Mouse (Mus musculus) limb, embryonic 14.5 days (tissue): ENCODE measurements around the gene Entpd3. TPM values are rescaled to one million over a fixed set of nuclear protein-coding genes. Genes with fewer than 3 reads are reported as not detected.
A peak's percentile ranks its signal among the peaks of the same experiment; 100 is the strongest.

Experiments
- ATAC-seq: fragments of 200-750 bp; cut with Nextera tagmentation; 2 replicates; pipeline ENCODE4 v1.8.0; 2017; ENCODE audit warnings: low read depth, moderate number of reproducible peaks, moderate TSS enrichment; ENCODE audit not compliant: low FRiP score
- DNase-seq: peaks from one replicate; pipeline ENCODE4 v3.0.0-alpha.2; 2015; ENCODE audit warnings: low spot score
- H3K27ac ChIP-seq: fragments of 300-500 bp; sonication (generic); replicated peaks from 2 replicates; pipeline ENCODE4 v1.5.1; 2014; ENCODE audit warnings: low read depth, mild to moderate bottlenecking, low read length, moderate library complexity, mixed read lengths
- H3K27me3 ChIP-seq: fragments of 300-500 bp; sonication (generic); 2 replicates; pipeline ENCODE4 v1.6.1; 2014; ENCODE audit warnings: low read length, mixed read lengths; ENCODE audit not compliant: control insufficient read depth, insufficient read depth
- H3K36me3 ChIP-seq: fragments of 300-500 bp; sonication (generic); 2 replicates; pipeline ENCODE4 v1.6.1; 2014; ENCODE audit warnings: mild to moderate bottlenecking, low read length, moderate library complexity, mixed read lengths; ENCODE audit not compliant: control insufficient read depth, insufficient read depth
- H3K4me1 ChIP-seq: fragments of 300-500 bp; sonication (generic); 2 replicates; pipeline ENCODE4 v1.6.1; 2014; ENCODE audit warnings: antibody characterized with exemption, low read length, mixed read lengths; ENCODE audit not compliant: control insufficient read depth, insufficient read depth
- H3K4me2 ChIP-seq: fragments of 300-500 bp; sonication (generic); replicated peaks from 2 replicates; pipeline ENCODE4 v1.6.1; 2014; ENCODE audit warnings: low read depth, mild to moderate bottlenecking, low read length, moderate library complexity; ENCODE audit not compliant: severe bottlenecking
- H3K4me3 ChIP-seq: fragments of 300-500 bp; sonication (generic); replicated peaks from 2 replicates; pipeline ENCODE4 v1.5.1; 2014; ENCODE audit warnings: low read length
- H3K9ac ChIP-seq: fragments of 300-500 bp; sonication (generic); 2 replicates; pipeline ENCODE4 v1.6.1; 2014; ENCODE audit warnings: mild to moderate bottlenecking, low read depth, low read length, moderate library complexity; ENCODE audit not compliant: severe bottlenecking
- H3K9me3 ChIP-seq: fragments of 300-500 bp; sonication (generic); 2 replicates; pipeline ENCODE4 v1.6.1; 2016; ENCODE audit warnings: low read length; ENCODE audit not compliant: control insufficient read depth
- POLR2A ChIP-seq: fragments of 200-500 bp; IDR thresholded peaks from 2 replicates; pipeline ENCODE4 v1.8.0; 2012; ENCODE audit warnings: inconsistent platforms, mild to moderate bottlenecking, moderate library complexity, borderline replicate concordance; ENCODE audit not compliant: insufficient read depth, insufficient read length; ENCODE audit errors: extremely low read depth
- WGBS: fragments of 180-500 bp; shearing (Covaris S2); extraction: QIAGEN DNeasy Blood & Tissue Kit; methylation state at CpG from one replicate; pipeline ENCODE4 v1.1.7; 2014; 5-methylcytosine and 5-hydroxymethylcytosine counted together
- polyA plus RNA-seq, 2 experiments: library from polyadenylated mRNA; depleted of rRNA in 1 of 2; stranded (reverse) in 1 of 2; unstranded in 1 of 2; fragments of >200 nt; fragmentation: Nextera tagmentation in 1 of 2; extraction: Ambion mirVana in 1 of 2; gene quantifications; 2 replicates each; pipeline versions ENCODE4 v1.2.1 to v1.2.3; 2012 to 2014

The Entpd3 gene
- polyA plus RNA-seq, 2 experiments = 2.4 to 4.5 TPM

DNA sequence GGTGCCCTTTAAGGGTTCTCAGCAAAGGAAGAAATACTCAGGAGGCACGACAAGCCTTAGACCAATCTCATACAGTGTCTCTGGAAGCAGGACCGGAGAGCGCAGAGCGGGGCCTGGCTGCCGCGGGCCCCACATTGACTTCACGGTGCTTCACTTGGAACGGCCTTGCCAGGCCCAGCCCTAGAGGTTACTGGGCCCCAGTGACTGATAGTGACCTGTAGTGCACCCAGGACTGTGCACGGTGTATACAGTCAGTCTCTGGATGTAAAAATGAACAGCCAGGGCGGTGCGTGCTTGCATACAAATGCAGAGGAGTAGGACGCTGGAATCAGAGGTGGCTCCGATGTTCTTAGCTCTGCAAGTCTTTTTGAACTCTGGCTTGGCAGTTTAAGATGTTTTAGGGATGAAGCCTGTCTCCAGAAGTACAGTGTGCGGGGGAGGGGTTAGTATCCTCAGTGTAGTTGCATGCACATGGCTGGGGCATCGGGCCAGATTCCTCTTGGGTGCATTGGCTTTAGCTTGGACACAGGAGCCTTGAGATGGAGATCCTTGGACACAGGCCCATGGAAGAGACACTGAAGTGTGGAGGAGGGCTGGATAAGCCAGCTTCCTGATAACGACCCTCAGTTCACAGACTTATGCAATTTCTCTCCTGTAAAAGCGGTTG, 62.7 kb downstream of the Entpd3 start:
- ATAC-seq (peak; percentile 41), DNase-seq (no peak)
- 50% methylated on average over 17 of the region's 17 CpGs for WGBS
- H3K4me1 ChIP-seq = peaks cover 23% of the 10 kb centered on the region
- H3K9me3 ChIP-seq = peaks cover 1% of the 10 kb centered on the region
- H3K36me3 ChIP-seq = no peaks in the 10 kb centered on the region
- no peaks in the 10 kb centered on the region for H3K27me3 ChIP-seq
- H3K9ac ChIP-seq = peak overlapping the region; percentile 45; the same call in 1 of the 2 replicates
- peak overlapping the region; percentile 45 for H3K4me2 ChIP-seq
- no peak overlapping the region for H3K4me3 ChIP-seq
- TF ChIP-seq POLR2A = no peak
- H3K27ac ChIP-seq = peak overlapping the region; percentile 55

DNA sequence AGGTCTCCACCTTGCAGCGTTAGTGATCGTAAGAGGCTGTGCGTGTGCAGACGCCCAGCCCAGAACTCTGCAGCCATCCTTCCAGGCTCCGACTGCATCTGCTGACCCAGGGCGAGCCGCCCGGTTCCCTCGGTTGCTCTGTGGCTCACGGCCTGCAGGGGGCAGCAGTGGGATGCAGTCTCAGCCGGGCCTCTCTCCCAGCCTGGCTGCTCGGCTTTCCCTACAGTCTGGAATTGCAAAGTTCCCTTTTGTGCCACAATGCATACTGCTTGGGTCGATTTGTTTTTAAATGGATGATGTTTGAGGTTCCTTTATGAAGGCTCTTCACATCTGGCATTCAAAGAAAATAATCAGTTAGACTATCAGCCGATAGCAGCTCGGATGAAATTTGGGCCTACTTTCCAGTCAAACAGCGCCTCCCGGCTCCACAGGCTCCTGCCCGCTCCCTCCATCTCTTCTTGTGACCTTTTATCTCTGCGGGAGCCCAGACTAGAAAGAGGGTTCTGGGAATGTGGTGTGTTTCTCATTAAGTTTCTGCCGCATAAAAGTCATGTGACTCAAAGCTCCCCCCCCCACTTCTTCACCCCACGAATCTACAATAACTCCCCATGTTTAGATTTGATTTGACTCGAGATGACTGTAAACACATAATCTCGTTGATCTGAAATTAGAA, 63.4 kb downstream of the Entpd3 start:
- peak overlapping the region; percentile 45 for H3K4me2 ChIP-seq
- DNase-seq = peak; percentile 80
- H3K27ac ChIP-seq = peak overlapping the region; percentile 72
- peak overlapping the region; percentile 45 for H3K9ac ChIP-seq
- peaks cover 23% of the 10 kb centered on the region for H3K4me1 ChIP-seq
- peaks cover 8% of the 10 kb centered on the region for H3K9me3 ChIP-seq
- no peaks in the 10 kb centered on the region for H3K36me3 ChIP-seq
- no peaks in the 10 kb centered on the region for H3K27me3 ChIP-seq
- WGBS = 5% methylated on average over 23 of the region's 23 CpGs
- H3K4me3 ChIP-seq = peak overlapping the region; percentile 18
- ATAC-seq = peak; percentile 87
- no peak for TF ChIP-seq POLR2A

DNA sequence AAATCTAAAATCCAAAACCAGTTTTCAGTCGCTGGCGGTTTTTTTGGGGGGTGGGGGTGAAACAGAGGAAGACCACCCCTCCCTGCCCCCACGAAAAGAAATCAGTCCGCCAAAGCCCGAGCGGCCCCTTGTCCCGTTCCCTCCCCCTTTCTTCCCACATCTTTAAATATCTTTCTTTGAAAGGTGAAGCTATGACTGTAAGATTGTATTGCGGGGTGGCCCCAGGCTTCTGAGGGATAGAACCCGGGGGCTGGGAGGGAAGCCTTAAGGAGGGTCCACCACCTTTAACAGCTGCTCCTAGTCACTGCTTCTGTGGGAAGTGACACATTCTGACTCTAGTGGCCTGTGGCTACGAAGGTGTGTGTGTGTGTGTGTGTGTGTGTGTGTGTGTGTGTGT, 63.9 kb downstream of the Entpd3 start:
- 8% methylated on average over 10 of the region's 10 CpGs for WGBS
- Histone ChIP-seq H3K27me3 (no peaks in the 10 kb centered on the region), H3K4me3 (peak overlapping the region; percentile 18), H3K4me1 (peaks cover 23% of the 10 kb centered on the region), H3K36me3 (no peaks in the 10 kb centered on the region), H3K9ac (peak overlapping the region; percentile 45), H3K4me2 (peak overlapping the region; percentile 45), H3K27ac (peak overlapping the region; percentile 72), H3K9me3 (peaks cover 10% of the 10 kb centered on the region)
- ATAC-seq (peak; percentile 28; the same call in 1 of the 2 replicates), DNase-seq (no peak)
- no peak for TF ChIP-seq POLR2A

DNA sequence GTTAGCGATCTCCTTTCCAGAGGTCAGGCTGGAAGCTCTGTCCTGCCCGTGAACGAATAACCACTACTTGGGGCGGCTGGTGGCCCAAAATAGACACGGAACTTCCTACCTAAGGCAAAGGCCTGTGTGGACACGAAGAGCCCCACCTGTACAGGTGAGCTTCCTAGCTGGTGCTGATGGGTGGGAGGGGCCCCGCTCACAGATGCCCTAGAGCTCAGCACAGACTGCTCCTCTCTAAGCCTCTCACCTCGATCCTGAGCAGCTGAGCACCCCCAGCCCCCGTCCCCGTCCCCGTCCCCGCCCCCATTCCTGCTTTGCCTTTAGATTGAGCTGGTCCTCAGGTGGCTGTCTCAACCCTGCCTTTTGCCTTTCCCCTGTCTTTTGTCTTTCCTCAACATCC, 64.3 kb downstream of the Entpd3 start:
- TF ChIP-seq POLR2A = no peak
- no peak for ATAC-seq
- peak overlapping the region; percentile 45 for H3K4me2 ChIP-seq
- no peak for DNase-seq
- H3K27ac ChIP-seq = peak overlapping the region; percentile 72
- no peaks in the 10 kb centered on the region for H3K36me3 ChIP-seq
- WGBS = 15% methylated on average over 11 of the region's 12 CpGs
- H3K27me3 ChIP-seq = no peaks in the 10 kb centered on the region
- peaks cover 23% of the 10 kb centered on the region for H3K4me1 ChIP-seq
- peak overlapping the region; percentile 45; the same call in 1 of the 2 replicates for H3K9ac ChIP-seq
- H3K4me3 ChIP-seq = peak overlapping the region; percentile 18; the same call in 1 of the 2 replicates
- peaks cover 10% of the 10 kb centered on the region for H3K9me3 ChIP-seq

DNA sequence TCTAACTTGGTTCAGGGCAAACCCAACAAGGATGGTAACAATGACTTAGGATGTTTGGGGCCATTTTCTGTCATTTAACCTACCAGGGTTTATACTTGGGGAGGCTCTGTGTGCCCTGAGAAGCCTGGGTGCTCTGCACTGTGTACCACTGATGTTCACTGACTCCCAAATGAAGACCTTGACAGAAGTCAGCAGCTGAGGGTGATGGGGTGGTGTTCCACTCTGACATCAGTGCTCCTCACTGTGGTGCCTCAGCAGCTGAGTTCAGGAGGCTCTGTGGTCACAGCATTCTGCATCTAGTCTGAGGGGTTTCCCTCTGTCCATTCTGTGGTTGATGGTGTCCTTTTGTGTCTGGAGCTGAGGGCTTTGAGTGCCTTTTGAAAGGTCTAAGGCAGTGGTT, 71.4 kb downstream of the Entpd3 start:
- Histone ChIP-seq H3K4me2 (no peak overlapping the region), H3K9ac (no peak overlapping the region), H3K4me1 (no peaks in the 10 kb centered on the region), H3K9me3 (peaks cover 10% of the 10 kb centered on the region), H3K27ac (no peak overlapping the region), H3K36me3 (no peaks in the 10 kb centered on the region), H3K4me3 (no peak overlapping the region), H3K27me3 (no peaks in the 10 kb centered on the region)
- TF ChIP-seq POLR2A = no peak
- no peak for ATAC-seq
- no peak for DNase-seq
